Mouse (Mus musculus) WW6 (cell line): ENCODE results near the gene Tspear.
"Not testable (repeated sequence)": the region's sequence is repeated elsewhere in the genome, so short reads cannot be mapped to it uniquely, and the experiment has no call there.

Experiments used
- DNase-seq: peaks from one replicate; pipeline ENCODE4 v3.0.0-alpha.2; 2013; ENCODE audit warnings: low read depth, low spot score

The Tspear gene

GRCm38 (mm10) chr10:77685895-77686664, at the start of gene Tspear:
Gene Tspear, plus strand, starts transcription at chr10:77686569.
- no peak for DNase-seq

- DNase-seq = no peak
These were observed 47.4 kb upstream of the Tspear start for GRCm38 (mm10) chr10:77638956-77639355.

- DNase-seq = no peak
These were observed 43.2 kb upstream of the Tspear start for GRCm38 (mm10) chr10:77643160-77643559.

GRCm38 (mm10) chr10:77645571-77645970, 40.8 kb upstream of the Tspear start:
- DNase-seq = no peak

- DNase-seq = no peak
These were observed 38.9 kb upstream of the Tspear start for GRCm38 (mm10) chr10:77647461-77647860.

GRCm38 (mm10) chr10:77647901-77648300, 38.5 kb upstream of the Tspear start:
- no peak for DNase-seq

GRCm38 (mm10) chr10:77652046-77652445, 34.3 kb upstream of the Tspear start:
- no peak for DNase-seq

GRCm38 (mm10) chr10:77658286-77658994, 27.9 kb upstream of the Tspear start:
- no peak for DNase-seq

- DNase-seq = no peak
These were observed 22.3 kb upstream of the Tspear start for GRCm38 (mm10) chr10:77663949-77664665.

GRCm38 (mm10) chr10:77666342-77666741, 20.0 kb upstream of the Tspear start:
- DNase-seq = no peak

- DNase-seq = no peak
These were observed 19.0 kb upstream of the Tspear start for GRCm38 (mm10) chr10:77667402-77667801.

GRCm38 (mm10) chr10:77670710-77671109, 15.7 kb upstream of the Tspear start:
- no peak for DNase-seq

- no peak for DNase-seq
These were observed 14.8 kb upstream of the Tspear start for GRCm38 (mm10) chr10:77671519-77671918.

GRCm38 (mm10) chr10:77673765-77674164, 12.6 kb upstream of the Tspear start:
- DNase-seq = no peak

GRCm38 (mm10) chr10:77677562-77677961, 8.8 kb upstream of the Tspear start:
- DNase-seq = no peak

GRCm38 (mm10) chr10:77682994-77683393, 3.4 kb upstream of the Tspear start:
- no peak for DNase-seq

GRCm38 (mm10) chr10:77684181-77684580, 2.2 kb upstream of the Tspear start:
- no peak for DNase-seq

GRCm38 (mm10) chr10:77687021-77687420, 652 bp downstream of the Tspear start:
- no peak for DNase-seq

GRCm38 (mm10) chr10:77690356-77690807, 4.0 kb downstream of the Tspear start, which contains the start of gene Gm19402:
Gene Gm19402, minus strand, starts transcription at chr10:77690757.
- not testable (repeated sequence) for DNase-seq

- no peak for DNase-seq
These were observed 10.8 kb downstream of the Tspear start, which contains the start of gene Gm9508 for GRCm38 (mm10) chr10:77697133-77697532. Gene Gm9508, minus strand, starts transcription at chr10:77697233.

- DNase-seq = no peak
These were observed 20.0 kb downstream of the Tspear start, which contains the start of gene Gm10272 for GRCm38 (mm10) chr10:77706326-77706725. Gene Gm10272, plus strand, starts transcription at chr10:77706626.

GRCm38 (mm10) chr10:77709831-77710230, 23.5 kb downstream of the Tspear start:
- no peak for DNase-seq
